Mouse (Mus musculus): Measurements from ENCODE around the gene Gm49601.

Gm49601 gene

DNA sequence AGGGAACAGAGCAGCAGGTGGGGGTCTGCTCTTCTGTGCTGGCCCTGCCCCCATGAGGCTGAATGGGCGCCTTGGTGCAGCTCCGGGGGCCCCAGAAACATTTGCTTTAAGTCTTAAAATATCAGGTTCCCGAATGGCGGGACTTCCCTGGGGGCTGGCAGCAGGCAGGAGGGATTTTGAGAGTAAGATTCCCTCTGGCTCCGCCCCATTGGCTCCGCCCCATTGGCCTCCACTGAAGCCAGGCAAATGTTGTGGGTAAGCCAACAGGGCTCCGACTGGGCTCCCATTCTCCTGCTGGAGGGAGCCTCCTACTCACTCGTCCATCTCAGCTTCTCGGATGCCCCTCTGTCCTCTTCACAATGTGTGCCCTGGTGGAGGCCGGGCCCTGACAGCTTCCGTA lies 18.0 kb downstream of the Gm49601 start:
- DNase-seq (ENCODE audit: low spot score in 2 of 2) = no peak

DNA sequence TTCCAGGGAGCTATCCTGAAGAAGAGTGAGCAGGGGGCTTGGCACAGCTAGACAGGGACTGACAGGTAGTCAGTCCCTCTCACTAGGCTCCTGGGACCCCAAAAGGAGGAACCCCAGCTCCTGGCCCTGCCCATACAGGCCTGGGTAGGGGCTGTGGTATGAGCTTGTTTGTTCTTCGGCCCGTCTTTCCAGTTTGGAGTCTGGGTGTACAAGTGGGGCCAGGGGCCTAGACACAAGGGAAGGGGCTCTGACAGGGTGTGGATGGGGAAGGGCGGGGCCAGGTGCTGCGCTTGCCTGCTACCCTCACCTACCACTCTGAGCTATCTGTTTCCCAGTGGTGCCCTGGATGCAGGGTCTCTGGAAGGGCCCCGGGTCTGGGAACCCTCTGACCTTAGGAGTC lies 20.5 kb downstream of the Gm49601 start:
- DNase-seq (ENCODE audit: low spot score in 2 of 2) = no peak

DNA sequence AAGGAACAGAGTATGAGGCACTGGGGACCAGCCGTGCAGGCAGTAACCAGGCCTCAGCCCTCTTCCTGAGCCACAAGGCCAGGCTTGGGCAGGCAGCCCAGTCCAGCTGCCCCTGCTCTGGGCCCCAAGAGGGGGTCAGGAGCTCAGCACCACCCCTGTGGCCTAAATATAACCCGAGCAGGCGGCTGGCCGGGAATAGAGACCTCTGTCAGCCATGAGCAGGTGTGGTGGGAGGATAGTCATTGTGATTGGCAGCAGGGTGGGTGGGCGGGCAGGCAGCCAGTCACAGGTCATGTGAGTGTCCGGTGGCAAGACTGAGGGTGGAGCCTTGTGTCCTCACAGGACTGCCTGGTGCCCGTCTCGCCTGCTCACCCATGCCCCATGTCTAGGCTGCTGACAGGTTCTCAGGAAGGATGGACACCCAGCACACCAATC lies 21.9 kb downstream of the Gm49601 start:
- DNase-seq (ENCODE audit: low spot score in 2 of 2) = no peak

DNA sequence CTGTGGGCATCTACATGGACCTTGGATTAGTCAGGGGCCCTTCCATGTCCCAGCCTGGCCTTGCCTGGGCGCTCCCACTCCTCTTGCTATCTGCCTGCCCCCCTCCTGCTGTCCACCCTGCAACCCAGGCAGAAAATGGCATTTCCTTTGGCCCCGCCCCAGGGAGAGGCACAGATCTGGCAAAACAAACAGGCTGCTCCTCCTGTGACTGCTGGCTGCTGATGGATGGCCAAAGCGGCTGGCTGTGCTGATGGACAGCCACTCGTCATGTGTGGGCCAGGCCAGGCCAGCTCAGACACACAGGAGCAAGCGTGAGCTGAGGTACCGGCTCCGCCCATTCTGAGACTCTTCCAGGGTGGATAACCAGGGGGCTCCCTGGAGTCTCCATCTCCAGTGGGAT lies 24.8 kb downstream of the Gm49601 start:
- no peak for DNase-seq (ENCODE audit: low spot score in 2 of 2)

DNA sequence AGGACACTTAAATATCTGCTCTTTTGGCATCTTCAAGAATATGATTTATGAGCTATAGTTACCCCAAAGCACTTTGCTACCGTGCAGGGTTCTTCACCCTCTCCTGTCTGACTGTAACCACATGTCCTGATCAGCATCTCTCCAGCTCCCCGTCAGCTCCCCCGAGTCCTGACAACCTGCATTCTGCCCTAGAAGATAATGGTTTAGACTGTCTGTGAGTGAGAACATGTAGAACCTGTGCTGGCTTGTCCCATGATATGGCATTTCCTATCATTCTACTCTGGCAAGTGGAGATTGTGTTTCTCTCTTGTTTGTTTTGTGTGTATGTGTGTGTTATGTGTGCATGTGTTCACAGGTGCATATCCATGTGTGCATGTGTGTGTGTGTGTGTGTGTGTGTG lies 28.2 kb downstream of the Gm49601 start:
- no peak for DNase-seq (ENCODE audit: low spot score in 2 of 2)

GRCm38 (mm10) chr16:18596255-18596654 lies 30.0 kb downstream of the Gm49601 start:
- no peak for DNase-seq (ENCODE audit: low spot score in 2 of 2)

- DNase-seq (ENCODE audit: low spot score in 2 of 2) = no peak
Measured at GRCm38 (mm10) chr16:18593930-18594329, 32.3 kb downstream of the Gm49601 start.

- no peak for DNase-seq (ENCODE audit: low spot score in 2 of 2)
Measured at GRCm38 (mm10) chr16:18591047-18592018, 34.9 kb downstream of the Gm49601 start.

- DNase-seq (ENCODE audit: low spot score in 2 of 2) = no peak
Measured at GRCm38 (mm10) chr16:18589804-18590790, 36.1 kb downstream of the Gm49601 start, which contains the start of gene Tbx1. TSS of gene Tbx1 (minus strand) at chr16:18590671.

DNA sequence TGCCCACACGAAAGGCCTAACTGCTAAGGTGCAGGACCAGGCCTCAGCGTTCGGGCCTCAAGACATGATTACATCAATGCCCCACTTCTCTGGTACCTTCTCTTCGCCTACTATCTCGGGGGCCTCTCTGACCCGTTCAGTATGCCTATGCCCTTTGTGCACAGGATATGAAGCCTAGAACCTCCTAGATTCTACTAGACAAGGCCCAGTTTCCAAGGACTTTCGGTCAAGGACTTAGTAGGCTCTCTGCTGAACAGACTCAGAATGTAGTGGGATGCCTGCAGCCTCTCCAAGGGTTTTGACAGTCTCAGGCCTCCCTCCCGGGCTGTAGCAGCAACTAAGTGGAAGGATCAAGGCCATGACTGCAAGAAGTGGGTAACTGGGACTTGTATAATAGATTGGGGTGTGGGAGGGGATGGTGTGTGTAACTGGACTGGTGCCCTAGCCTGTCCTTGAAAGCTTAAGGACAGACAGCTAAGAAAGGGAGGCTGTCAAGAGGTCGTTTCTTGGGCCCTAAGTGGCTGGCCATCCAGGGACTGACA lies 37.1 kb downstream of the Gm49601 start:
- no peak for DNase-seq (ENCODE audit: low spot score in 2 of 2)

GRCm38 (mm10) chr16:18588738-18589055 lies 37.5 kb downstream of the Gm49601 start:
- no peak for DNase-seq (ENCODE audit: low spot score in 2 of 2)

- DNase-seq (ENCODE audit: low spot score in 2 of 2) = no peak
Measured at GRCm38 (mm10) chr16:18587847-18588737, 38.1 kb downstream of the Gm49601 start.

- no peak for DNase-seq (ENCODE audit: low spot score in 2 of 2)
Measured at GRCm38 (mm10) chr16:18586906-18587546, 39.2 kb downstream of the Gm49601 start.

DNA sequence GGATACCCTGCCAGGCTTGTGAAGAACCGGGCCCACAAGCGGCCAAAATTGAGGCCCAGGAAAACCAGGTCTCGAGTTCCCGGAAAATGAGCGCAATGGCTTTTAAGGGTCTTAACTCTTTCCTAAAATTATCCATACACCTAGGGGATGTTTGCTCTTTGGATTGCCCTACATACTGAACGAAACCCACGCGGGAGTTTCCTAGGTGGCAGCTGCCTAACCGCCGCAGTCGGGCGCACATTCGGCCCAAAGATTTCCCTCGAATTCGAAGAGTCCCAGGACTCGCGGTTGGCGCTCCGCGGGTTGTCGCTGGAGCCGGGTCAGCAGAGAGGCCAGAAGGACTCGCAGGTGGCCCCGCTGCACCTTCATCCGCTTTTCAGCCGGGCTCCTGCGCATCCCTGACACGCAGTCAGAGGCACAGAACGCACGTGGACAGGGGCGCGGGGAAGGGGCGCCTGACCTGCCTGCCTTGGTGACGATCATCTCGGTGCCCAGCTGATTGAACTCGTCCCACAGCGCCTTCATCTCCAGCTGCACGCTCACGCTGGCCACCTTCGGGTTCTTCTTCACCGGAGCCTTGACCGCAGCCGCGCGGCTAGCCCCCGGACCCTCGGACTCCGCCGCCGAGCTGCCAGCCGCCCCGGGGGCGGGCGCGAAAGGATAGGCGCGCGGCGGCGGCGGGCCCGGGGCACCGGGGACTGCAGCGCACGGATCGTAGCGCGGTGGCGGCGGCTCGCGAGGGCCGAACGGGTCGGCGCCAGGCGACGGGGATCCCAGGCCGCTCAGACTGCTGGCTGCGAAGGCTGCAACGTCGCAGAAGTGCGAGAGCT lies 39.9 kb downstream of the Gm49601 start:
- DNase-seq (ENCODE audit: low spot score in 2 of 2) = no peak

- DNase-seq (ENCODE audit: low spot score in 2 of 2) = no peak
Measured at GRCm38 (mm10) chr16:18585676-18586075, 40.6 kb downstream of the Gm49601 start.

DNA sequence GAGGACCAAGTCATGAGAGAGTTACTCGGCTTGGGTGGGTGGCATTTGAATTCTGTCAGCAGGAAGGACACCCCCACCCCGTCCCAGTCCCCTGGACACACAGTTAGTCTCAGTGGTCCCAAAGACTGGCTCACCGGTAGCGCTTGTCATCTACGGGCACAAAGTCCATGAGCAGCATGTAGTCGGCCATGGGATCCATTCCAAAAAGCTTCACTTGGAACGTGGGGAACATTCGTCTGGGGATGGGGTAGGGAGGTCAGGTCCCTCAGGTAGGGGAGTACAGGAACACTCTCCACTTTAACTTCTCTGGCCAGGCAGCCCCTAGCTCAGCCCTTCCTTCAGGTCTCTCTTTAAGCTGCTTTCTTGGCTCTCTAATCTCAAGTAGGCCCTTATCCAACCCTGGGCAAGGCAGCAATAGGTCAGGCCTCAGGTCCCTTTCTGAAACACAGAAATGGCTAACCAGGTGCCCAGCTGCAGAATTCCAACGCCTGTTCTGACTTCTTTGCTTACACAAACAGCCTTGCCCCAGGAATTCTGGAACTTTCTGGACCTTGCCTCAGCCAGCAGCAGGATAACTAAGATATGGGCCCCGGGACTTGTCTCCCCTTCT lies 41.2 kb downstream of the Gm49601 start:
- DNase-seq (ENCODE audit: low spot score in 2 of 2) = no peak

- no peak for DNase-seq (ENCODE audit: low spot score in 2 of 2)
Measured at GRCm38 (mm10) chr16:18583673-18584357, 42.4 kb downstream of the Gm49601 start.

DNA sequence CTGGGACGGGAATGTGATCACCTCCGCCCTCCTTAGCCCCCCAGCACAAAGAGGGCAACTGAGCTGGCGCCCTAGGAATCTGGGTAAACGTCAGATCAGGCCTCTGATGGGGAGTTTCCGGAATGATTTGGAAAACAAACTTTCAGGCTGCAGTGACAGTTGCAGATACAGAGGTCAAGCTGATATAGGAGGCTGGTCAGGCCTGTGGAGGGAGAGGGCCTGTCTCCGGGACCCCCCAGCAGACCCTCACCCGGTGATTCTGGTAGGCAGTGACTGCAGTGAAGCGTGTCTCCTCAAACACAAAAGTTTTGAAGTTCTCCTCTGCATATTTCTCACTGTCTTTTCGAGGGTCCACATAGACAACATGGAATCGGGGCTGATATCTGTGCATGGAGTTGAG lies 43.1 kb downstream of the Gm49601 start:
- no peak for DNase-seq (ENCODE audit: low spot score in 2 of 2)

Data from frontal cortex, postnatal 25 days (tissue).